Mouse (Mus musculus): ENCODE results near the gene Vps53.
"Not testable (repeated sequence)": the region's sequence is repeated elsewhere in the genome, so short reads cannot be mapped to it uniquely, and the experiment has no call there.

DNA sequence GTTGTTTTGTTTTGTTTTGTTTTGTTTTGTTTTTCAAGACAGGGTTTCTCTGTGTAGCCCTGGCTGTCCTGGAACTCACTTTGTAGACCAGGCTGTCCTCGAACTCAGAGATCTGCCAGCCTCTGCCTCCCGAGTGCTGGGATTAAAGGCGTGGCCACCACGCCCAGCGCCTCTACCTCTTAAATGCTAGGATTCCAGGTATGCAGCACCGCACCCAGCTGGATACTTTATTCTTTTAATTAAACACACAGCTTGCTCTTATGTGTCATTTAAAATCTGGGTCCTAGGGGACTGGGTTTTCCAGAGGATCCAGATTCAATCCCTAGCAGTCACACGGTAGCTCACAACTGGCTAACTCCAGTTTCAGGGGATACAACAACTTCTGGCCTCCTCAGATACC, 175.2 kb downstream of the Vps53 start:
- not testable (repeated sequence) for TF ChIP-seq CTCF (IDR thresholded peaks at IDR 0.05; ENCODE audit: low read depth, low read length); POLR2A (IDR thresholded peaks at IDR 0.05; ENCODE audit: extremely low read depth, insufficient read depth, low read length)
